Mouse (Mus musculus) right cerebral cortex, postnatal 14 days (tissue): Measurements from ENCODE around the gene Ccr9.

ENCODE experiments used
- DNase-seq: peaks from one replicate; pipeline ENCODE4 v3.0.0; 2022

The Ccr9 gene

DNA sequence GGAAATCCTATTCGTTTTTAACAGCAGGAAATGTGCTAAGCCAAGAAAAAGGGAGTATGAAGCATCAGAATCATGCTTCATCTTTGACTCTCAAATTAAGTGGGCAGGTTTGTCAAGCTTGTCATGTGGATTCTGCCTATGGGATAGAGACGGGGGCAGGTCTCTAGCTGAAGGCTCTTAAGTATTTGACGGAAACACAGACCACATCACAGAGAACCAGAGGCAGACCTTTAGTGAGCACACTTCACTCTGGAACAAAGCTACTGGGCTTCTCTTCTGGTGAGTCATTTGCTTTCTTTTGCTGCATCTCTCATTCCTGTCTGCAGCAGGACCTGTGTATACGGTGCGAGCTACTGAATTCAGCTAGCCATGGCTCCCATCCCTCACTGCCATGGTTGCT, 128.0 kb downstream of the Ccr9 start, which contains the start of gene Cxcr6:
TSS of gene Cxcr6 (plus strand) at position 209 of the 400 bp plus-strand sequence.
- DNase-seq: no peak

DNA sequence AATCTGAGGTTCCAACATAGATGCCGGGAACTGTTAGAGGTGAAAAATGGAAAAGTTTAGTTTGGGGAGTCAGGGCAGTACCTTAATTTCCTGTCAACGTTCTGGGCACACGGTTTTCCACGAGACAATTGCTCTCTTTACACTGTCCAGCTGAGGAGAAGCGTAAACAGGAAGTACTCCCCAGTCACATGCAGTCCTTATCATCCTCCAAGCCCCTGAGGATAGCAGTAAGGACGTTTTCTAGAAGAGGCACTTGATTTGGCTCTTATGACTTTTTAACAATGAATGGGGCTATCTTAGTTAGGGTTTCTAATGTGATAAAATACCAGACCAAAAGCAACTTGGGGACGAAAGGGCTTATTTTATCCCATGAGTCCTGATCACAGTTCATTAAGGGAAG, 130.3 kb downstream of the Ccr9 start:
- no peak for DNase-seq

DNA sequence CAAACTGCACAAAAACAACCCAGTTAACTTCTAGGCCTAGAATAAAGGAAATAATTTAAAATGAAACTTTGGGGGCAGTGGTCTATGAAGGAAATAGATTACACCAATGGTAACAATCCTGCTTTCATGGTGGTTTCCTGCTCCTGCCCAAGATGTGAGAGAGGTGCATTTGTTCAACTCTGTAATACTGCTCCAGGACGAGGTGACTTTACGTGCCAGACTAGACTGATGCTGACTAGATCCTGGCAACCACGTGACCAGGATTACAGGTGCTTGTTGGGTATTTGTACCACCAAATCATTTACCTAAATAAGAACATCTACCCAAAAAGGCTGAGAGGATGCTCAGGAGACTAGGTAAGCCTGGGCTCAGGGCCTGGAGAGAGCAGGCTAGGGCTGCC, 133.6 kb downstream of the Ccr9 start:
- DNase-seq: no peak

DNA sequence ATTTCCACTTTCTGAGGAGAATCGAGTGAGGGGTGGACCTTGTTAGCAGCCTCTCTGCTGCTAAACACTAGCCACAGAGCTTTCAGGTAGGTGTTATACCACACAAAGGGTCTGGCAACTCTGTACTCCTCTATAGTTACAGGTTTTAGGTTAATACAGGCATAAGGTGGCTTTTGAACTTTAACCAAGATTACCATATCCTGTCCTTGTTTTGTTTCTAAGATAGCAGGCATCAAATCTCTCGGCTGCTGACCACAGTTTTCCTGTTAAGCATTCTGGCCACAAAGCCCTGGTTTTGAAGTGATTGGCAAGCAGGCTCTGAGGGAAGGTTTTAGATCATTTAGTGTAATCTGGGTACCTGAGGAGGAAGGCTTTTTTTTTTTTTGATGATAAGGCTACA, 136.1 kb downstream of the Ccr9 start:
- no peak for DNase-seq

GRCm38 (mm10) chr9:123814821-123815220, 136.6 kb downstream of the Ccr9 start:
- DNase-seq: no peak

DNA sequence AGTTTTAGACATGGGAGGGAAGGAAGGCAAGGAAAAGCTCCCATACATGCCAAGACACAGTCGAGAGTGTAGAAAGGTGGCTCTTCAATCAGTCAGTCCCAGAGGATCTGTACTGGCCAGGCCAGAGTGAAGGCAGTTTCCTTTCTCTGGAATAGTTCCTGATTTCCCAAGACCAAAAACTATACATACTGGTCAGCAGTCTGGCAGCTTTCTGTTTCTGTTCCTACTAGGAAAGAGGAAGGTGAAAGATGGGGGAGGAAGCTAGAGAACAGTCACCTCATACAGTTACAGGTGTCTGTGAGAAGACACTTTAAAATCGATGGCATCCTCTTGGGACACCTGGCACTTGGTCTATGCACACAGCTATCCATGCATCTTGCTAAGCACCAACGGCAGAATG, 137.2 kb downstream of the Ccr9 start:
- DNase-seq: no peak

GRCm38 (mm10) chr9:123815996-123816395, 137.8 kb downstream of the Ccr9 start:
- no peak for DNase-seq

DNA sequence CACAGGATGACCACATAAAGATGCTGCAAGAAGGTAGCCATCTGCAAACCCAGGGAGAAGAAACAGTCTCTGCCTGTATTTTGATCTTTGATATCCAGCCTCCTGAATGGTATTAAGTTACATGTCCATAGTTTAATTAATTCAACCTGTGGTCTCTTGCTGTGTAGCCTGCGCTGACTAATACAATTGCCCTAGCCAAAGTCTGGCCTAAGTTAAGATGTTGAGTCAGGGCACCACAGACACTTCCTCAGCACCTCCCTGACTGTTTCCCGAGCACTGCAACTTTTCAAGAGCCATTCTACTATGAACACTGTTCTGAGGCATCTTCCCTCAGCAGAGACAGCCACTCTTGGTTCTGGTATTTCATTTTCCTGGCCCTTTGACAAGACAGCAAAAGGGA, 140.4 kb downstream of the Ccr9 start:
- DNase-seq: no peak

GRCm38 (mm10) chr9:123826631-123827030, 148.4 kb downstream of the Ccr9 start:
- no peak for DNase-seq

GRCm38 (mm10) chr9:123828916-123829315, 150.7 kb downstream of the Ccr9 start:
- no peak for DNase-seq
